Mouse (Mus musculus): ENCODE results near the gene Ppp1r1b.

- TF ChIP-seq TAL1 (IDR thresholded peaks at IDR 0.05; ENCODE audit: low read length) (no peak), GATA1 (IDR thresholded peaks at IDR 0.05; ENCODE audit: low read length) (no peak)
Measured at GRCm38 (mm10) chr11:98320381-98320780, 27.8 kb upstream of the Ppp1r1b start.

All from erythroblast, embryonic 14.5 days (primary cell).